Mouse (Mus musculus) C2C12 (cell line): Measurements from ENCODE around the gene Pold2.

ENCODE experiments used
- CEBPB ChIP-seq: IDR thresholded peaks from one replicate; pipeline ENCODE4 v1.6.1; 2011; ENCODE audit warnings: low read depth, mild to moderate bottlenecking, control low read depth, moderate library complexity
- CTCF ChIP-seq: IDR thresholded peaks from one replicate; pipeline ENCODE4 v1.5.1; 2011; ENCODE audit not compliant: control insufficient read depth, insufficient read depth, insufficient read length
- MAX ChIP-seq: IDR thresholded peaks from one replicate; pipeline ENCODE4 v1.6.1; 2011; ENCODE audit warnings: mild to moderate bottlenecking, control low read depth
- MYOD1 ChIP-seq: IDR thresholded peaks from one replicate; pipeline ENCODE4 v1.6.1; 2011; ENCODE audit warnings: low read depth; ENCODE audit not compliant: control insufficient read depth, insufficient read length

- no peak for TF ChIP-seq CTCF
- TF ChIP-seq CEBPB = no peak
- TF ChIP-seq MYOD1 = no peak
- no peak for TF ChIP-seq MAX
Measured at GRCm38 (mm10) chr11:5893807-5894206, 15.7 kb upstream of the Pold2 start.
